Mouse (Mus musculus): ENCODE results near the gene Kcnh3.

GRCm38 (mm10) chr15:99259730-99260252 is 35.1 kb downstream of the Kcnh3 start:
- TF ChIP-seq CTCF (IDR thresholded peaks at IDR 0.05; ENCODE audit: low read depth) (no peak), EP300 (IDR thresholded peaks at IDR 0.05; ENCODE audit: low read depth) (no peak)

Measured in liver, postnatal 0 days (tissue).